Mouse (Mus musculus): ENCODE results near the gene Iglon5. TPM values are rescaled to one million over a fixed set of nuclear protein-coding genes. Genes with fewer than 3 reads are reported as not detected.
A peak's percentile ranks its signal among the peaks of the same experiment; 100 is the strongest.

Gene Iglon5
- total RNA-seq, 4 experiments from 2014 or later: 24.9 to 27.1 (median 25.8) TPM

DNA sequence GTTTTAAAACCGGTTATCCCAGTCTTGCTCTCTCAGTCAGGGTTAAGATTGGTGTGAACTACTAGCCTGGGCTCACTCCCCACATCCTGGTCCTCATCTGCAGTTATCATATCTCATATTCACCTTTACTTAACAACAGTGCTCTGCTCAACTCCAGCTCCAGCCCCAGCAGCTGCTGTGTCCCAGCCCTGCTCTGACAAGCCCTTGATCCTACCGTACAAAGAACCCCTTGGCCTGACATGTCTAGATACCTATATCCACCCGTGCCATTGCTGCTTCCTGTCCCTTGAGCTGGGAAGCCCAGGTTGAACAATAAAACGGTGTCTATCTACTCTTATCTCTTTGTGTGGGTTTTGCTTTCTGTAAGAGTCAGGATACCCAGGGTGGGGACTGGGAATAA is 60.4 kb downstream of the Iglon5 start:
- no peak for DNase-seq (ENCODE audit: low spot score in 2 of 2)

DNA sequence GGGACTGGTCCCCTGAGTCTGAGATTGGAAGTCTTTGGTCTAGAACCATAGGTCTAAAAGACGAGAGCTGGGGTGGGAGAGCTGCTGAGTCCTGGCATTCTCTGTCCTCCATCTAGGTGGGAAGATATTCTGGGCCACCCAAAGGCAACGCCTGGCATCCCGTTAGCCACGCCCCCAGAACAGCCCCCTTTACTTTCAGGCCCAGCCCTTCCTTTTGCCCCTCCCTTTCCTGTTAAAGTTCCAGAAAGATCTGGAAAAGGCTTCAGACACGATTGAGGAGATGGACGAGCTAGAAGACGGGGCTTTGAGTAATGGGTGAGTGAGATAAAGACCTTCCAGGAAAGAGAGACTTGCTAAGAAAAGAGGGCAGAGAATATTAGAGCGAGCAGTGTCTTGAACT is 62.5 kb downstream of the Iglon5 start, which contains the start of gene Lim2:
Gene Lim2 (plus strand): TSS at position 265 of the 400 bp plus-strand sequence.
- DNase-seq (ENCODE audit: low spot score in 2 of 2): no peak

GRCm38 (mm10) chr7:43423991-43424625 is 65.8 kb downstream of the Iglon5 start:
- no peak for DNase-seq (ENCODE audit: low spot score in 2 of 2)

DNA sequence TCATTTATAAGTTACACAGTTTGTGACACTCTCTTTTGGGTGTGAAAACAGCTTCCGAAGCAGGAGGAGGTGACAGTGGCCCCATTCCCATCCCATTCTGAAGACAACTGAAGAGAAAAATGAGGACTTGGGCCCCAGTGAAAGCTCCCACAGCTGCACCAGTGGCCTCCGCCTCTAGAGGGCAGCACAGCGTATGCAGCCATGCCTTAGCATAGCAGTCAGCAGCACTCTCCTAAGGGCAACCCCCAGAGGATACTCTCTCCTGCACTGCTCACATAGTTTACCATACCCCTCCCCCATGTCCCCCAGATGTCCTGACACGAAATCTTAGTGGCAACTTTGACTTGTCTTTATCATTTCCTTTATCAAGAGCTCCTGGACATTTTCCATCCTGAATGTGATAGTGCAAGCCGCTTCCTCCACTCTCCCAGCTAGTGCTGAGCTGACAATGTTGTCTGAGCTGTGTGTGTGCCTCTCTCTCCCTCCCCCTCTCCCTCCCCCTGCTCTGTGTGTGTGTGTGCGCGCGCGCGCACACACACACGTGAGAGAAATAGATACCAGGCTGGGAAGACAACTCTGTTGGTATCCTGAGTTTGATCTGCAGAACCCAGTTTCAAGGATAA is 66.8 kb downstream of the Iglon5 start:
- peak; percentile 46 to 87 for DNase-seq (ENCODE audit: low spot score in 2 of 2)

Small RNA genes within 50 kb of the gene (microRNA-seq; reads per million reads assigned to microRNA genes)
- gene Mir7051: 0.44 to 1.1 reads per million in 2 experiments

Other genes with a start within 250 kb of the Iglon5 start
- gene Zfp715, start 176.8 kb downstream of the Iglon5 start, total RNA-seq (2022): 10 to 100 TPM; 17.8 to 22.0 (median 20.3) TPM
- gene Siglecf, start 138.7 kb downstream of the Iglon5 start, total RNA-seq (2022): 1 to 10 TPM in 2 of 4 experiments, under 1 TPM in 2; 0.46 to 2.1 (median 1.4) TPM
- under 1 TPM in 3 of 4 experiments, not detected in 1; 0.07 to 0.84 (median 0.13) TPM for gene Siglecg, start 81.9 kb downstream of the Iglon5 start, total RNA-seq (2022)
- not detected for gene Lim2, start 62.4 kb downstream of the Iglon5 start, total RNA-seq (2022)
- gene Nkg7, start 53.0 kb downstream of the Iglon5 start, total RNA-seq (2022): not detected
- gene Cldnd2, start 49.3 kb downstream of the Iglon5 start, total RNA-seq (2022): not detected
- 10 to 100 TPM; 52.0 to 61.0 (median 58.8) TPM for gene Etfb, start 46.0 kb downstream of the Iglon5 start, total RNA-seq (2022)
- 1 to 10 TPM in 1 of 4 experiments, under 1 TPM in 1, not detected in 2; 0.64 to 2.2 TPM for gene Gm45233, start 45.9 kb downstream of the Iglon5 start, total RNA-seq (2022)
- gene Vsig10l, start 26.9 kb downstream of the Iglon5 start, total RNA-seq (2022): 1 to 10 TPM; 1.4 to 2.3 (median 2.0) TPM
- not detected for gene 4931406B18Rik, start 15.9 kb upstream of the Iglon5 start, total RNA-seq (2022)
- gene Cd33, start 54.4 kb upstream of the Iglon5 start, total RNA-seq (2022): 10 to 100 TPM in 1 of 4 experiments, 1 to 10 TPM in 3; 5.0 to 11.8 (median 7.3) TPM
- 1 to 10 TPM; 3.8 to 6.1 (median 4.7) TPM for gene Zfp658, start 72.2 kb upstream of the Iglon5 start, total RNA-seq (2022)
- 10 to 100 TPM; 17.8 to 18.8 (median 18.2) TPM for gene Zfp719, start 89.5 kb upstream of the Iglon5 start, total RNA-seq (2022)
- under 1 TPM; 0.26 to 0.35 (median 0.29) TPM for gene Zfp819, start 117.1 kb upstream of the Iglon5 start, total RNA-seq (2022)
- not detected for gene Ceacam18, start 144.6 kb upstream of the Iglon5 start, total RNA-seq (2022)
- gene Siglece, start 170.1 kb upstream of the Iglon5 start, total RNA-seq (2022): 1 to 10 TPM; 1.1 to 1.3 (median 1.3) TPM
- gene Ctu1, start 181.9 kb upstream of the Iglon5 start, total RNA-seq (2022): 1 to 10 TPM; 7.9 to 9.9 (median 9.3) TPM
- gene Klk14, start 200.3 kb upstream of the Iglon5 start, total RNA-seq (2022): not detected
- gene Klk13, start 222.5 kb upstream of the Iglon5 start, total RNA-seq (2022): not detected

Measured in left cerebral cortex, adult 8-10 months (tissue).